Mouse (Mus musculus) limb, embryonic 15.5 days (tissue): ENCODE data around the gene Smim1. TPM values are rescaled to one million over a fixed set of nuclear protein-coding genes. Genes with fewer than 3 reads are reported as not detected.

Experiments used
- ATAC-seq: fragments of 200-750 bp; cut with Nextera tagmentation; 2 replicates; pipeline ENCODE4 v1.8.0; 2017; ENCODE audit warnings: low read depth, moderate TSS enrichment; ENCODE audit not compliant: insufficient number of reproducible peaks, low FRiP score, low TSS enrichment
- H3K27ac ChIP-seq: fragments of 300-500 bp; sonication (generic); 2 replicates; pipeline ENCODE4 v1.5.1; 2015; ENCODE audit warnings: moderate library complexity, mild to moderate bottlenecking, inconsistent platforms
- H3K27me3 ChIP-seq: fragments of 300-500 bp; sonication (generic); 2 replicates; pipeline ENCODE4 v1.6.1; 2015; ENCODE audit warnings: inconsistent platforms
- H3K36me3 ChIP-seq: fragments of 300-500 bp; sonication (generic); 2 replicates; pipeline ENCODE4 v1.6.1; 2015; ENCODE audit warnings: inconsistent platforms
- H3K4me1 ChIP-seq: fragments of 300-500 bp; sonication (generic); 2 replicates; pipeline ENCODE4 v1.6.1; 2015; ENCODE audit warnings: inconsistent platforms
- H3K4me2 ChIP-seq: fragments of 300-500 bp; sonication (generic); 2 replicates; pipeline ENCODE4 v1.6.1; 2015; ENCODE audit warnings: mild to moderate bottlenecking, inconsistent platforms
- H3K4me3 ChIP-seq: fragments of 300-500 bp; sonication (generic); 2 replicates; pipeline ENCODE4 v1.5.1; 2015; ENCODE audit warnings: mild to moderate bottlenecking, inconsistent platforms
- H3K9ac ChIP-seq: fragments of 300-500 bp; sonication (generic); 2 replicates; pipeline ENCODE4 v1.6.1; 2015; ENCODE audit warnings: inconsistent platforms
- H3K9me3 ChIP-seq: fragments of 300-500 bp; sonication (generic); 2 replicates; pipeline ENCODE4 v1.6.1; 2016; ENCODE audit warnings: inconsistent platforms
- WGBS: fragments of 180-500 bp; shearing (Covaris S2); methylation state at CpG from one replicate; pipeline ENCODE4 v1.1.7; 2015; 5-methylcytosine and 5-hydroxymethylcytosine counted together
- polyA plus RNA-seq: library from polyadenylated mRNA; unstranded; fragments of >200 nt; fragmentation: Nextera tagmentation; extraction: Ambion mirVana; gene quantifications from 2 replicates; pipeline ENCODE4 v1.2.1, GENCODE M21; 2015

Gene Smim1
- polyA plus RNA-seq, 1 experiment from 2014 or later = 17.6 TPM

- no peaks in the 10 kb centered on the region for H3K27me3 ChIP-seq
- H3K4me1 ChIP-seq = peaks cover 28% of the 10 kb centered on the region
- H3K27ac ChIP-seq = peak within 1 kb of the TSS; percentile 74
- H3K4me2 ChIP-seq = peak within 1 kb of the TSS; percentile 94
- peaks cover 28% of the 10 kb centered on the region for H3K36me3 ChIP-seq
- 2% methylated on average over 68 of the region's 68 CpGs for WGBS
- peak; percentile 93 for ATAC-seq
- peak within 1 kb of the TSS; percentile 65 for H3K4me3 ChIP-seq
- H3K9me3 ChIP-seq = no peaks in the 10 kb centered on the region
- peak within 1 kb of the TSS; percentile 71 for H3K9ac ChIP-seq
Observed at GRCm38 (mm10) chr4:153974431-153975291, 51.4 kb downstream of the Smim1 start, which contains the start of the genes Dffb and Cep104. Gene Dffb, minus strand, starts transcription at chr4:153975126. Gene Cep104, plus strand, starts transcription at chr4:153975194.

Other genes with a start within 250 kb of the Smim1 start
- gene A430005L14Rik, start 69.0 kb downstream of the Smim1 start, polyA plus RNA-seq = 66.7 and 69.3 TPM in 2 replicates
- 11.4 and 12.6 TPM in 2 replicates for gene Dffb, start 51.1 kb downstream of the Smim1 start, polyA plus RNA-seq
- gene Cep104, start 51.0 kb downstream of the Smim1 start, polyA plus RNA-seq = 13.7 and 16.1 TPM in 2 replicates
- gene Lrrc47, start 14.5 kb downstream of the Smim1 start, polyA plus RNA-seq = 14.7 and 17.1 TPM in 2 replicates
- not detected in 2 replicates for gene Ccdc27, start 16.4 kb upstream of the Smim1 start, polyA plus RNA-seq
- 3.4 and 3.9 TPM in 2 replicates for gene Trp73, start 114.0 kb upstream of the Smim1 start, polyA plus RNA-seq
- gene Wrap73, start 116.1 kb upstream of the Smim1 start, polyA plus RNA-seq = 38.5 and 39.9 TPM in 2 replicates
- gene Tprgl, start 134.4 kb upstream of the Smim1 start, polyA plus RNA-seq = 149 and 157 TPM in 2 replicates
- gene Megf6, start 144.5 kb upstream of the Smim1 start, polyA plus RNA-seq = 104 and 110 TPM in 2 replicates